Mouse (Mus musculus): Measurements from ENCODE around the gene Dusp14. TPM values are rescaled to one million over a fixed set of nuclear protein-coding genes. Genes with fewer than 3 reads are reported as not detected.

Gene Dusp14
- polyA plus RNA-seq, 1 experiment from 2014 or later: 28.0 TPM

DNA sequence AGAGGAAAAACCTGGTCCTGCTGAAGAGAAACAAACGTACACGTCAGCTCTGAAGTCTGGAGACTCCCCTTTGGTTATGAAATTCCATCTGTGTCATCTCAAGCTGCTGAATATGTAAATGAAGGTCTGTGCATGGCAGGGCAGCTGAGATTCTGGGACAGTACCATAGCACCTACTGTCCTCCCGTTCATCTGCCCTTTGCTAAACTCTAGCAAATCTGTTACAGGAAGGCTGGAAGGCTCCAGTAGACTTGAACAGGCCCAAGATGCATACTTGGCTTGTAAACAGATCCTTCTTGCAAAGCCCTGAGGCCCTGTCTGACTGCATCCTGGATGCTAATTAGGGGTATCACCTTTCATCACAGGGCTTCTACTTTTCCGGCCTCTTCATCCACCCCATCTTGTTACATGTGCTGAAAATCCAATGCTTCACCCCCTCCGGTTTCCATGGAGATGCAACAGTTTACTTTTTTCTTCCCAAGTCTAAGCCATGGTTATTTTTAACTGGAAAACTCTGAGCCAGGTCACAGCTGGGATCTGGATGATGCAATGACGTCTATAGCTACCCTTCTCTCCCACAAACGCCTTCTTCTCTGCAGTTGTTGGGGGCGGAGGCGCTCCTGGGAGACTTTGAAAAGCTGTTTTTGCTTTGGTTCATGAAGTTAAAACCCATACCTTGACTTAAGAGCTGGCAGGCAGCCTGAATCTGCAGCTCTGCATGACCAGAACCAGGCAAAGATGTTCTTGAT, 4.0 kb upstream of the Dusp14 start:
- WGBS: 48% methylated on average over 9 of the region's 9 CpGs
- ATAC-seq: no peak

GRCm38 (mm10) chr11:84068191-84069033, 649 bp downstream of the Dusp14 start:
- 3% methylated on average over 61 of the region's 63 CpGs for WGBS

More for the DNA sequence above, 4.0 kb upstream of the Dusp14 start:
- H3K27ac ChIP-seq (ENCODE audit: low read length): no peak overlapping the region
- no peaks in the 10 kb centered on the region for H3K9me3 ChIP-seq (ENCODE audit: control insufficient read depth, low read length)
- no peak overlapping the region for H3K9ac ChIP-seq (replicated peaks; ENCODE audit: low read depth, low read length)
- no peak overlapping the region for H3K4me3 ChIP-seq (replicated peaks; ENCODE audit: low read length)
- no peaks in the 10 kb centered on the region for H3K36me3 ChIP-seq (ENCODE audit: control insufficient read depth, insufficient read depth)
- no peak overlapping the region for H3K4me2 ChIP-seq (ENCODE audit: low read length)
- H3K27me3 ChIP-seq (replicated peaks; ENCODE audit: control insufficient read depth, insufficient read depth, low read length): 0 out of 2 replicates have a peak, but pooled peaks cover 4% of the 10 kb centered on the region
- H3K4me1 ChIP-seq (replicated peaks; ENCODE audit: control insufficient read depth, insufficient read depth, low read length): peaks cover 5% of the 10 kb centered on the region; the same call in 1 of the 2 replicates

DNA sequence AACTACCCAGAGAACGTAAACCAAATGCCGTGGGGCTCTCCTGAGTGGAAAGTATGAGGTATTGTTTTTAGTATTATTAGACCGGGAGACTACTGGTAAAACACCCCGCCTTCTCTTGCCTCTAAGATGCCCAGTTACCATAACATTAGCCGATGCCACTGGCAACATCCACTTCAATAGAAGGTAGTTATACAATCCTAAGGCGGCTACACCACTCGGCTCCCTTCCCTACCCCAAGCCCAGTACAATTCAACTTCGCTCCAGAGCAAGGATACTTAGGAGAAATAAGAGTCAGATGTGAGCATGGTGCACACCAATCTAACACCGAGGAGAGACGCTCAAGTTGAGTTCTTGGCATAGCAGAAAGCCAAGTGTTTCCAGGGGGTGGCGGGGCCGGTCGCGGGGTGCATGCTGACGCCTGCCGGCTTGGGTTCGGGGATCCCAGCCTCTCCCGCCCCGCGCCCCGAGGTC, 1.3 kb downstream of the Dusp14 start:
- Histone ChIP-seq H3K4me2 (ENCODE audit: low read length) (peak overlapping the region; percentile 72), H3K27me3 (replicated peaks; ENCODE audit: control insufficient read depth, insufficient read depth, low read length) (0 out of 2 replicates have a peak, but pooled peaks cover 8% of the 10 kb centered on the region), H3K9ac (replicated peaks; ENCODE audit: low read depth, low read length) (peak overlapping the region; percentile 70), H3K36me3 (ENCODE audit: control insufficient read depth, insufficient read depth) (no peaks in the 10 kb centered on the region), H3K9me3 (ENCODE audit: control insufficient read depth, low read length) (no peaks in the 10 kb centered on the region), H3K27ac (ENCODE audit: low read length) (no peak overlapping the region), H3K4me1 (replicated peaks; ENCODE audit: control insufficient read depth, insufficient read depth, low read length) (peaks cover 20% of the 10 kb centered on the region), H3K4me3 (replicated peaks; ENCODE audit: low read length) (peak overlapping the region; percentile 70)
- ATAC-seq: peak; percentile 47; the same call in 1 of the 2 replicates
- WGBS: 1% methylated on average over 21 of the region's 21 CpGs

More at GRCm38 (mm10) chr11:84068191-84069033, 649 bp downstream of the Dusp14 start:
- Histone ChIP-seq H3K9me3 (ENCODE audit: control insufficient read depth, low read length) (no peaks in the 10 kb centered on the region), H3K27me3 (replicated peaks; ENCODE audit: control insufficient read depth, insufficient read depth, low read length) (0 out of 2 replicates have a peak, but pooled peaks cover 8% of the 10 kb centered on the region), H3K36me3 (ENCODE audit: control insufficient read depth, insufficient read depth) (no peaks in the 10 kb centered on the region), H3K9ac (replicated peaks; ENCODE audit: low read depth, low read length) (peak overlapping the region; percentile 70), H3K4me3 (replicated peaks; ENCODE audit: low read length) (peak overlapping the region; percentile 70), H3K27ac (ENCODE audit: low read length) (no peak overlapping the region), H3K4me2 (ENCODE audit: low read length) (peak overlapping the region; percentile 72), H3K4me1 (replicated peaks; ENCODE audit: control insufficient read depth, insufficient read depth, low read length) (peaks cover 22% of the 10 kb centered on the region)
- peak; percentile 78 for ATAC-seq

DNA sequence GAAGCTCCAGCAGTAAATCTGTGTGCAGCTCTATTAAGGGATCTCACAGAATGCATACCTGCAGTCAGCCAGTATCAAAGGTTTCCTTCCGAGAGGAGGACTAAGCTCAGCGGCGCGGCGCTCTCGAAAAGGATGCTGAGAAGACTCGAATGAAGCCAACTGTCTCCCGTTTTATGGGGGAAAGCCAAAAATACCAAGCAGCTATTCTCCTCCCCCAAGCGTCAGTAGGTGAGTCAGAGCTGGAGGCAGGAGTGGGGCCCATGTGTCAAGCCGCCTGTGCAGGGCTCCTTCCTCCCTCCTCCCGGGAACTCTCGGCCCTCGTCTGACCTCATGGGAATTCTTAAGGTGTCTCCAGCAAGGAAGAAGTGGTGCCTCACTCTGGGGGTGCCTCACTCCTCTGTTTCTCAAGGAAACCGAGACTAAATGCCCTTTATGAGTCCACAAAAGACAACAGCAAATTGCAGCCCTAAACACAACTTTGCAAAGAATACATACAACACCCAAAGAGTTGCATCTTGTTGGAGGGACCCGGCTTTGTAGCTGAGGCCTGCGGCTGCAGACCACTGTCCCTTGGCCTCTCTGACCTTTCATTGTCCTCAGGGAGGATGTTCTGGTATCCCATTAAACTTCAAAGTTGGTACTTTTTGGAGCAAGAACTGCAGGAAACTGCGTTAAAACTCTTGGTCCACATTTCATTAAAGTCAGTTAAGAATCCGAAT, 2.0 kb downstream of the Dusp14 start:
- Histone ChIP-seq H3K4me2 (ENCODE audit: low read length) (peak overlapping the region; percentile 72), H3K4me3 (replicated peaks; ENCODE audit: low read length) (peak overlapping the region; percentile 70), H3K9ac (replicated peaks; ENCODE audit: low read depth, low read length) (peak overlapping the region; percentile 19; the same call in 1 of the 2 replicates), H3K27ac (ENCODE audit: low read length) (no peak overlapping the region), H3K4me1 (replicated peaks; ENCODE audit: control insufficient read depth, insufficient read depth, low read length) (peaks cover 20% of the 10 kb centered on the region), H3K27me3 (replicated peaks; ENCODE audit: control insufficient read depth, insufficient read depth, low read length) (0 out of 2 replicates have a peak, but pooled peaks cover 8% of the 10 kb centered on the region), H3K9me3 (ENCODE audit: control insufficient read depth, low read length) (no peaks in the 10 kb centered on the region), H3K36me3 (ENCODE audit: control insufficient read depth, insufficient read depth) (no peaks in the 10 kb centered on the region)
- WGBS: 5% methylated on average over 18 of the region's 18 CpGs
- ATAC-seq: no peak

GRCm38 (mm10) chr11:84066071-84066481, 3.0 kb downstream of the Dusp14 start:
- H3K4me3 ChIP-seq (replicated peaks; ENCODE audit: low read length): peak overlapping the region; percentile 22; the same call in 1 of the 2 replicates

DNA sequence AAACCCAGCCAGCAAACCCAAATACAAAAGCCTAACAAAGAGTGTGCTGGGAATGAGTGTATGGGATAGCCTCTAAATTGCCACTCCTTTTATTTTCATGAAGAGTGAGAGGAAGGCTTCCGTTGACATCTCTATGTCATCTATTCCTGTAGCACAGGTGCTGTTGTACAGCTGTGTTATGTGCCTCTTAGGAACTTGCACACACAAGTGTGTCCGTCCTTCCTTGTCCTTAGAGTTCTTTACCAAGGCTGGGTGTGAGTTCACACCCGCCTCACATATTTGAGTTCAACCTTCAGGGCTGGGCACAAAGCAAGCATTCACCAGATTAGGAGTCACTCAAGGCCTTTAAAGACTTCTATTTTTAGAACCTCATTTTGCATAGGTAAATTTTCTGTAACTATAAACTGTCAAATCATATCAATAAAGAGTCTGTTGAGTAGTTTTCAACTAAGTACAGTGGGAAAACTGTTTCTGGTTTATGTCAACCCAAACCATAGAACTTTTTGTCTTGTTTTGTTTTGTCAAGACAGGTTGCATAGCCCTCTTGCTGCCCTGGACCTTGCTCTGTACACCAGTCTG, 5.3 kb downstream of the Dusp14 start:
- Histone ChIP-seq H3K4me2 (ENCODE audit: low read length) (no peak overlapping the region), H3K9me3 (ENCODE audit: control insufficient read depth, low read length) (no peaks in the 10 kb centered on the region), H3K27me3 (replicated peaks; ENCODE audit: control insufficient read depth, insufficient read depth, low read length) (0 out of 2 replicates have a peak, but pooled peaks cover 4% of the 10 kb centered on the region), H3K9ac (replicated peaks; ENCODE audit: low read depth, low read length) (no peak overlapping the region), H3K4me3 (replicated peaks; ENCODE audit: low read length) (no peak overlapping the region), H3K27ac (ENCODE audit: low read length) (no peak overlapping the region), H3K4me1 (replicated peaks; ENCODE audit: control insufficient read depth, insufficient read depth, low read length) (peaks cover 20% of the 10 kb centered on the region), H3K36me3 (ENCODE audit: control insufficient read depth, insufficient read depth) (no peaks in the 10 kb centered on the region)
- ATAC-seq: no peak
- WGBS: 89% methylated on average over 3 of the region's 3 CpGs

More at GRCm38 (mm10) chr11:84066071-84066481, 3.0 kb downstream of the Dusp14 start:
- no peaks in the 10 kb centered on the region for H3K36me3 ChIP-seq (ENCODE audit: control insufficient read depth, insufficient read depth)
- H3K27me3 ChIP-seq (replicated peaks; ENCODE audit: control insufficient read depth, insufficient read depth, low read length): 0 out of 2 replicates have a peak, but pooled peaks cover 8% of the 10 kb centered on the region
- peak overlapping the region; percentile 32 for H3K4me2 ChIP-seq (ENCODE audit: low read length)
- no peak overlapping the region for H3K9ac ChIP-seq (replicated peaks; ENCODE audit: low read depth, low read length)
- no peaks in the 10 kb centered on the region for H3K9me3 ChIP-seq (ENCODE audit: control insufficient read depth, low read length)
- 10% methylated on average over 11 of the region's 11 CpGs for WGBS
- peaks cover 20% of the 10 kb centered on the region for H3K4me1 ChIP-seq (replicated peaks; ENCODE audit: control insufficient read depth, insufficient read depth, low read length)
- no peak for ATAC-seq
- H3K27ac ChIP-seq (ENCODE audit: low read length): no peak overlapping the region

DNA sequence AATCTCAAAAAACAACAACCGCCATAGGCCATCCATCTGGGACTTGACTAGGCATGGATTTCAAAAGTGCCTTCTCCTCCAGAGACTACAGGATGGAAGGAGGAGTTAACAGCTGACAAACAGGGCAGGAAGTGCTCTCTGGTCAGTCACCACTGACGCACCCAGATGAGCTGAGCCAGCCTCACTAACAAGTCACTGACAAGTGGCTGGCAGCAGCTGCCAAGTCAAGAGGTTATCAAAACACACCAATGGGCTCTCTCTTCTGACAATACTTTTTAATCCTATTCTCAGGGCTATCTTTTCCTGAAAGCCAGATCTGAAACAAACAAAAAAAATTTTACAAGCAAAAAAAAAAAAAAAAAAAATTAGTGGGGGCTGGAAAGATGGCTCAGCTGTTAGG, 6.3 kb downstream of the Dusp14 start:
- H3K4me2 ChIP-seq (ENCODE audit: low read length): no peak overlapping the region
- H3K4me1 ChIP-seq (replicated peaks; ENCODE audit: control insufficient read depth, insufficient read depth, low read length): peaks cover 18% of the 10 kb centered on the region
- 0 out of 2 replicates have a peak, but pooled peaks cover 4% of the 10 kb centered on the region for H3K27me3 ChIP-seq (replicated peaks; ENCODE audit: control insufficient read depth, insufficient read depth, low read length)
- WGBS: 74% methylated on average over 2 of the region's 2 CpGs
- no peak for ATAC-seq
- H3K9me3 ChIP-seq (ENCODE audit: control insufficient read depth, low read length): no peaks in the 10 kb centered on the region
- no peak overlapping the region for H3K9ac ChIP-seq (replicated peaks; ENCODE audit: low read depth, low read length)
- no peak overlapping the region for H3K4me3 ChIP-seq (replicated peaks; ENCODE audit: low read length)
- H3K27ac ChIP-seq (ENCODE audit: low read length): no peak overlapping the region
- H3K36me3 ChIP-seq (ENCODE audit: control insufficient read depth, insufficient read depth): no peaks in the 10 kb centered on the region

DNA sequence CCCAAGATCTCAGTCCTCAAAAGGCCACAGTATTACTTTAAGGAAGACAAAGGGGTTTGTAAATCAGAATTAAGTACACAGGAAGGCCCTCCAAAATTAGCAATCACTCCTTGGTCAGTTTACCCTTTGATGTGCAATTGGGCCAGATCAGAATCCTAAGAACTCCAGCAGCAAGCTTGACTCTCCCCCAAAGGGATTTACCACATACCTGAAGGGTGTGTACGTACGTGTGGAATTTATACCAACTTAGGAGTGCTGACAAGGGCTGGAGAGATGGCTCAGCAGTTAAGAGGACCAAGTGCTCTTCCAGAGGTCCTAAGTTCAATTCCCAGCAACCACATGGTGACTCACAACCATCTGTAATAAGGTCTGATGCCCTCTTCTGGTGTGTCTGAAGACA, 7.2 kb downstream of the Dusp14 start:
- Histone ChIP-seq H3K4me2 (ENCODE audit: low read length) (no peak overlapping the region), H3K9ac (replicated peaks; ENCODE audit: low read depth, low read length) (no peak overlapping the region), H3K27me3 (replicated peaks; ENCODE audit: control insufficient read depth, insufficient read depth, low read length) (0 out of 2 replicates have a peak, but pooled peaks cover under 1% of the 10 kb centered on the region), H3K36me3 (ENCODE audit: control insufficient read depth, insufficient read depth) (no peaks in the 10 kb centered on the region), H3K27ac (ENCODE audit: low read length) (no peak overlapping the region), H3K4me1 (replicated peaks; ENCODE audit: control insufficient read depth, insufficient read depth, low read length) (peaks cover 9% of the 10 kb centered on the region), H3K9me3 (ENCODE audit: control insufficient read depth, low read length) (no peaks in the 10 kb centered on the region), H3K4me3 (replicated peaks; ENCODE audit: low read length) (no peak overlapping the region)
- ATAC-seq: no peak
- WGBS: 96% methylated on average over 2 of the region's 2 CpGs
